Mouse (Mus musculus) olfactory bulb, adult 2 months (tissue): ENCODE data around the gene Tshz3. TPM values are rescaled to one million over a fixed set of nuclear protein-coding genes. Genes with fewer than 3 reads are reported as not detected.

Experiments used
- H3K27ac ChIP-seq: fragments of 200-500 bp; 2 replicates; pipeline ENCODE4 v1.5.1; 2012; ENCODE audit warnings: low read depth, low read length; ENCODE audit not compliant: insufficient read depth
- H3K4me1 ChIP-seq: fragments of 200-500 bp; 2 replicates; pipeline ENCODE4 v1.6.1; 2012; ENCODE audit warnings: low read length; ENCODE audit not compliant: control insufficient read depth, insufficient read depth
- H3K4me3 ChIP-seq: fragments of 200-500 bp; 2 replicates; pipeline ENCODE4 v1.5.1; 2012; ENCODE audit warnings: mild to moderate bottlenecking, low read depth, low read length, moderate library complexity; ENCODE audit not compliant: insufficient read depth
- POLR2A ChIP-seq: fragments of 200-500 bp; IDR thresholded peaks from 2 replicates; pipeline ENCODE4 v1.6.1; 2012; ENCODE audit warnings: mild to moderate bottlenecking, low read depth, low read length, moderate library complexity; ENCODE audit not compliant: insufficient read depth
- WGBS: fragments of 180-500 bp; shearing (Covaris S2); methylation state at CpG from one replicate; pipeline ENCODE4 v1.1.7; 2018; 5-methylcytosine and 5-hydroxymethylcytosine counted together
- polyA plus RNA-seq: library from polyadenylated mRNA; stranded (reverse); fragments of >200 nt; gene quantifications from 2 replicates; pipeline ENCODE4 v1.2.4, GENCODE M21; 2012; ENCODE audit warnings: low replicate concordance; ENCODE audit not compliant: missing spikeins, insufficient read depth, insufficient read length

Gene Tshz3
- polyA plus RNA-seq, 1 experiment = not detected

GRCm38 (mm10) chr7:36796392-36797187 lies 98.7 kb downstream of the Tshz3 start:
- H3K27ac ChIP-seq = no peak overlapping the region
- WGBS = 89% methylated on average over 15 of the region's 15 CpGs
- no peak overlapping the region for H3K4me3 ChIP-seq
- no peak for TF ChIP-seq POLR2A
- H3K4me1 ChIP-seq = peaks cover 5% of the 10 kb centered on the region
